Mouse (Mus musculus) CH12.LX (cell line): ENCODE data around the gene Dnajc5. TPM values are rescaled to one million over a fixed set of nuclear protein-coding genes. Genes with fewer than 3 reads are reported as not detected.
A peak's percentile ranks its signal among the peaks of the same experiment; 100 is the strongest.

Experiments
- DNase-seq: peaks from one replicate; pipeline ENCODE4 v3.0.0-alpha.2; 2013; ENCODE audit errors: extremely low read depth
- H3K27ac ChIP-seq: 2 replicates; pipeline ENCODE4 v1.5.1; 2012; ENCODE audit warnings: low read depth, mild to moderate bottlenecking, control low read depth, moderate library complexity; ENCODE audit not compliant: insufficient read depth
- H3K27me3 ChIP-seq: replicated peaks from 2 replicates; pipeline ENCODE3; 2012; ENCODE audit warnings: inconsistent platforms
- H3K36me3 ChIP-seq, 2 experiments: replicated peaks in 1 of 2; 2 replicates each; pipeline versions ENCODE3 to v1.6.1; 2012; ENCODE audit warnings: inconsistent platforms in 1 of 2, low read length in 1 of 2, mild to moderate bottlenecking in 1 of 2, mixed read lengths in 1 of 2, moderate library complexity in 1 of 2; ENCODE audit not compliant: control insufficient read depth in 1 of 2, insufficient read depth in 1 of 2
- H3K4me1 ChIP-seq, 2 experiments: 2 replicates each; pipeline ENCODE4 v1.6.1; 2012; ENCODE audit warnings: inconsistent platforms in 1 of 2, moderate library complexity in 1 of 2; ENCODE audit not compliant: insufficient read depth in 2 of 2, control insufficient read depth in 1 of 2
- H3K4me2 ChIP-seq: 2 replicates; pipeline ENCODE4 v1.6.1; 2012; ENCODE audit warnings: low read depth, mild to moderate bottlenecking, control low read depth; ENCODE audit not compliant: poor library complexity, insufficient read depth, severe bottlenecking
- H3K4me3 ChIP-seq, 3 experiments: fragments of 150-350 bp in 1 of 3; sonication (generic) in 1 of 3; replicated peaks in 1 of 3; 2 replicates each; pipeline versions ENCODE3 to v1.5.1; 2011 to 2012; ENCODE audit warnings: low read depth in 2 of 3, low read length in 2 of 3, mild to moderate bottlenecking in 2 of 3, moderate library complexity in 2 of 3, control low read depth in 1 of 3, improper control_type of control experiment in 1 of 3, inconsistent platforms in 1 of 3, mixed read lengths in 1 of 3; ENCODE audit not compliant: poor library complexity in 1 of 3
- H3K79me2 ChIP-seq: replicated peaks from 2 replicates; pipeline ENCODE4 v1.6.1; 2012; ENCODE audit warnings: mild to moderate bottlenecking, moderate library complexity; ENCODE audit not compliant: control insufficient read depth, poor library complexity, insufficient read depth, severe bottlenecking; ENCODE audit errors: extremely low read depth
- H3K9ac ChIP-seq: 2 replicates; pipeline ENCODE4 v1.6.1; 2012; ENCODE audit warnings: low read depth, mild to moderate bottlenecking, control low read depth, moderate library complexity; ENCODE audit not compliant: insufficient read depth
- H3K9me3 ChIP-seq: replicated peaks from 2 replicates; pipeline ENCODE3; 2012; ENCODE audit warnings: low read length, inconsistent platforms, mixed read lengths
- BHLHE40 ChIP-seq: IDR thresholded peaks from 2 replicates; pipeline ENCODE4 v1.6.1; 2011; ENCODE audit warnings: mild to moderate bottlenecking, low read depth, low read length, improper control_type of control experiment
- CHD1 ChIP-seq: IDR thresholded peaks from 2 replicates; pipeline ENCODE4 v1.6.1; 2012; ENCODE audit warnings: low read depth, low read length, improper control_type of control experiment, inconsistent platforms
- CHD2 ChIP-seq: IDR thresholded peaks from 2 replicates; pipeline ENCODE4 v1.6.1; 2011; ENCODE audit warnings: low read length, improper control_type of control experiment
- CTCF ChIP-seq, 2 experiments: IDR thresholded peaks in 1 of 2; conservative IDR thresholded peaks in 1 of 2; 2 replicates each; pipeline ENCODE4 v1.5.1; 2011 to 2012; ENCODE audit warnings: low read depth in 2 of 2, low read length in 2 of 2, improper control_type of control experiment in 1 of 2, inconsistent platforms in 1 of 2, mild to moderate bottlenecking in 1 of 2, moderate library complexity in 1 of 2
- E2F4 ChIP-seq: IDR thresholded peaks from 2 replicates; pipeline ENCODE4 v1.6.1; 2011; ENCODE audit warnings: low read depth, low read length, improper control_type of control experiment; ENCODE audit not compliant: insufficient replicate concordance
- ELF1 ChIP-seq: IDR thresholded peaks from 2 replicates; pipeline ENCODE4 v1.6.1; 2014; ENCODE audit warnings: low read depth, mild to moderate bottlenecking, inconsistent platforms, low read length, improper control_type of control experiment
- EP300 ChIP-seq: IDR thresholded peaks from 2 replicates; pipeline ENCODE4 v1.6.1; 2011; ENCODE audit warnings: low read length, improper control_type of control experiment
- ETS1 ChIP-seq: conservative IDR thresholded peaks from 2 replicates; pipeline ENCODE4 v1.6.1; 2012; ENCODE audit warnings: low read depth, mild to moderate bottlenecking, inconsistent platforms, low read length, improper control_type of control experiment, moderate library complexity
- GABPA ChIP-seq: IDR thresholded peaks from 2 replicates; pipeline ENCODE4 v1.6.1; 2012; ENCODE audit warnings: low read depth, low read length, improper control_type of control experiment, inconsistent platforms; ENCODE audit not compliant: insufficient replicate concordance
- HCFC1 ChIP-seq: IDR thresholded peaks from 2 replicates; pipeline ENCODE4 v1.6.1; 2012; ENCODE audit warnings: low read depth, mild to moderate bottlenecking, inconsistent platforms, low read length, improper control_type of control experiment
- IRF4 ChIP-seq: IDR thresholded peaks from 2 replicates; pipeline ENCODE4 v1.6.1; 2014; ENCODE audit warnings: low read depth, mild to moderate bottlenecking, inconsistent platforms, low read length, improper control_type of control experiment
- JUN ChIP-seq: IDR thresholded peaks from 2 replicates; pipeline ENCODE4 v1.6.1; 2011; ENCODE audit warnings: low read depth, mild to moderate bottlenecking, low read length, improper control_type of control experiment, moderate library complexity; ENCODE audit not compliant: insufficient read depth
- JUND ChIP-seq: conservative IDR thresholded peaks from 2 replicates; pipeline ENCODE4 v1.6.1; 2011; ENCODE audit warnings: low read depth, low read length, improper control_type of control experiment
- KAT2A ChIP-seq: IDR thresholded peaks from 2 replicates; pipeline ENCODE4 v1.6.1; 2012; ENCODE audit warnings: low read length, improper control_type of control experiment, inconsistent platforms; ENCODE audit not compliant: insufficient replicate concordance
- MAFK ChIP-seq: IDR thresholded peaks from 2 replicates; pipeline ENCODE4 v1.6.1; 2011; ENCODE audit warnings: low read length, improper control_type of control experiment; ENCODE audit not compliant: insufficient replicate concordance
- MAX ChIP-seq: IDR thresholded peaks from 2 replicates; pipeline ENCODE4 v1.6.1; 2011; ENCODE audit warnings: low read length, improper control_type of control experiment
- MAZ ChIP-seq: IDR thresholded peaks from 2 replicates; pipeline ENCODE4 v1.6.1; 2012; ENCODE audit warnings: low read depth, mild to moderate bottlenecking, inconsistent platforms, low read length, improper control_type of control experiment, moderate library complexity
- MEF2A ChIP-seq: IDR thresholded peaks from 2 replicates; pipeline ENCODE4 v1.6.1; 2014; ENCODE audit warnings: low read depth, mild to moderate bottlenecking, inconsistent platforms, low read length, improper control_type of control experiment, borderline replicate concordance
- MXI1 ChIP-seq: IDR thresholded peaks from 2 replicates; pipeline ENCODE4 v1.6.1; 2011; ENCODE audit warnings: mild to moderate bottlenecking, low read depth, low read length, improper control_type of control experiment
- MYC ChIP-seq: IDR thresholded peaks from 2 replicates; pipeline ENCODE4 v1.6.1; 2011; ENCODE audit warnings: low read depth, mild to moderate bottlenecking, improper control_type of control experiment, low read length
- NELFE ChIP-seq: IDR thresholded peaks from 2 replicates; pipeline ENCODE4 v1.6.1; 2011; ENCODE audit warnings: low read depth, low read length, improper control_type of control experiment
- NRF1 ChIP-seq: IDR thresholded peaks from 2 replicates; pipeline ENCODE4 v1.6.1; 2014; ENCODE audit warnings: low read depth, mild to moderate bottlenecking, inconsistent platforms, low read length, improper control_type of control experiment, moderate library complexity
- PAX5 ChIP-seq: IDR thresholded peaks from 2 replicates; pipeline ENCODE4 v1.6.1; 2012; ENCODE audit warnings: low read length, inconsistent platforms, mixed read lengths
- POLR2A ChIP-seq: IDR thresholded peaks from 2 replicates; pipeline ENCODE4 v1.6.1; 2011; ENCODE audit warnings: low read depth, mild to moderate bottlenecking, improper control_type of control experiment, low read length
- POLR2AphosphoS2 ChIP-seq: IDR thresholded peaks from 2 replicates; pipeline ENCODE4 v1.6.1; 2011; ENCODE audit warnings: low read depth, low read length, improper control_type of control experiment
- RAD21 ChIP-seq: IDR thresholded peaks from 2 replicates; pipeline ENCODE4 v1.6.1; 2011; ENCODE audit warnings: low read depth, mild to moderate bottlenecking, low read length, improper control_type of control experiment, moderate library complexity
- RCOR1 ChIP-seq: conservative IDR thresholded peaks from 2 replicates; pipeline ENCODE4 v1.6.1; 2012; ENCODE audit warnings: low read depth, mild to moderate bottlenecking, inconsistent platforms, low read length, improper control_type of control experiment
- SIN3A ChIP-seq: IDR thresholded peaks from 2 replicates; pipeline ENCODE4 v1.6.1; 2012; ENCODE audit warnings: low read length, improper control_type of control experiment, inconsistent platforms
- SMC3 ChIP-seq: IDR thresholded peaks from 2 replicates; pipeline ENCODE4 v1.6.1; 2011; ENCODE audit warnings: low read depth, low read length, improper control_type of control experiment
- TBP ChIP-seq: conservative IDR thresholded peaks from 2 replicates; pipeline ENCODE4 v1.6.1; 2011; ENCODE audit warnings: low read depth, low read length, improper control_type of control experiment
- TCF12 ChIP-seq: IDR thresholded peaks from 2 replicates; pipeline ENCODE4 v1.6.1; 2014; ENCODE audit warnings: low read depth, mild to moderate bottlenecking, inconsistent platforms, low read length, improper control_type of control experiment
- UBTF ChIP-seq: IDR thresholded peaks from 2 replicates; pipeline ENCODE4 v1.6.1; 2012; ENCODE audit warnings: low read depth, mild to moderate bottlenecking, inconsistent platforms, low read length, improper control_type of control experiment, moderate library complexity
- USF1 ChIP-seq: IDR thresholded peaks from 2 replicates; pipeline ENCODE4 v1.6.1; 2014; ENCODE audit warnings: low read depth, mild to moderate bottlenecking, inconsistent platforms, low read length, improper control_type of control experiment
- USF2 ChIP-seq: conservative IDR thresholded peaks from 2 replicates; pipeline ENCODE4 v1.6.1; 2011; ENCODE audit warnings: low read depth, low read length, improper control_type of control experiment
- ZC3H11A ChIP-seq: IDR thresholded peaks from 2 replicates; pipeline ENCODE4 v1.6.1; 2012; ENCODE audit warnings: low read depth, mild to moderate bottlenecking, inconsistent platforms, low read length, improper control_type of control experiment
- ZKSCAN1 ChIP-seq: IDR thresholded peaks from 2 replicates; pipeline ENCODE4 v1.6.1; 2012; ENCODE audit warnings: low read depth, inconsistent platforms, low read length, improper control_type of control experiment, borderline replicate concordance
- ZMIZ1 ChIP-seq: IDR thresholded peaks from 2 replicates; pipeline ENCODE4 v1.6.1; 2012; ENCODE audit warnings: low read depth, mild to moderate bottlenecking, inconsistent platforms, low read length, improper control_type of control experiment
- ZNF384 ChIP-seq: IDR thresholded peaks from 2 replicates; pipeline ENCODE4 v1.6.1; 2012; ENCODE audit warnings: low read depth, low read length, improper control_type of control experiment, inconsistent platforms
- dilution Hi-C: fragments of 300-500 bp; cut with MboI; formaldehyde crosslinking; loops from 2 replicates; pipeline ENCODE4 v1.14.3; 2020; ENCODE audit warnings: low sequenced_read_pairs; ENCODE audit not compliant: extremely low pct_unique_long_range_greater_than_20kb, extremely low pct_ligation_motif_present
- in situ Hi-C: fragments of 300-500 bp; cut with MboI; formaldehyde crosslinking; loops from 3 replicates; pipeline ENCODE4 v1.14.3; 2019; ENCODE audit warnings: low sequenced_read_pairs, low pct_ligation_motif_present, low pct_unique_long_range_greater_than_20kb, mixed read lengths
- polyA plus RNA-seq: library from polyadenylated mRNA; unstranded; fragments of >175 nt; gene quantifications from 2 replicates; pipeline ENCODE4 v1.2.1, GENCODE M21; 2012; ENCODE audit warnings: low read depth; ENCODE audit not compliant: insufficient read length
- total RNA-seq, 2 experiments: library from RNA; depleted of rRNA; stranded (reverse); fragments of 300-350 nt in 1 of 2; fragments of >200 nt in 1 of 2; gene quantifications; 2 replicates each; pipeline ENCODE4 v1.2.3; 2012 to 2014

Gene Dnajc5
- total and polyA plus RNA-seq, 3 experiments, result 51.1 to 54.6 (median 54.5) TPM

- dilution Hi-C loops (no loop called here), in situ Hi-C loops (no loop called here)
- H3K79me2 ChIP-seq, result peaks cover 4% of the 10 kb centered on the region; the same call in 1 of the 2 replicates
- H3K4me2 ChIP-seq, result peak overlapping the region; percentile 73
- H3K4me3 ChIP-seq, result peak overlapping the region; percentile 75 to 86 (median 78)
- H3K9me3 ChIP-seq, result no peaks in the 10 kb centered on the region
- TF ChIP-seq RCOR1, result no peak
- no peak for TF ChIP-seq CHD2
- TF ChIP-seq HCFC1, result peak; percentile 74
- TF ChIP-seq TBP, result peak; percentile 87
- TF ChIP-seq JUN, result 0 out of 2 replicates have a peak, but pooled peaks have one; percentile 39
- no peak for TF ChIP-seq MAFK
- peak; percentile 82; the same call in 1 of the 2 replicates for TF ChIP-seq MXI1
- TF ChIP-seq ZC3H11A, result no peak
- TF ChIP-seq JUND, result peak; percentile 53; the same call in 1 of the 2 replicates
- no peak for TF ChIP-seq SIN3A
- TF ChIP-seq PAX5, result no peak
- TF ChIP-seq ZNF384, result no peak
- TF ChIP-seq CHD1, result no peak
- TF ChIP-seq MAZ, result no peak
- no peak; the same call in 1 of the 2 replicates for TF ChIP-seq MEF2A
- peak; percentile 69 for TF ChIP-seq NELFE
- TF ChIP-seq EP300, result no peak
- TF ChIP-seq BHLHE40, result peak; percentile 93
- peak; percentile 70 for TF ChIP-seq MAX
- peak; percentile 84 for TF ChIP-seq POLR2A
- no peak for TF ChIP-seq GABPA
- TF ChIP-seq SMC3, result peak; percentile 57
- no peak for TF ChIP-seq ZMIZ1
- TF ChIP-seq KAT2A, result no peak
- TF ChIP-seq POLR2AphosphoS2, result no peak
- peak; percentile 87 for TF ChIP-seq CTCF (conservative IDR thresholded peaks at IDR 0.05 in 1 of 2, IDR thresholded peaks at IDR 0.05 in 1 of 2; ENCODE audit: low read depth in 2 of 2, low read length in 2 of 2)
- TF ChIP-seq USF1, result no peak
- no peak for TF ChIP-seq ZKSCAN1
- peak; percentile 45; the same call in 1 of the 2 replicates for TF ChIP-seq IRF4
- TF ChIP-seq ELF1, result peak; percentile 94
- TF ChIP-seq RAD21, result peak; percentile 35
- TF ChIP-seq USF2, result no peak
- 0 out of 2 replicates have a peak, but pooled peaks have one; percentile 34 for TF ChIP-seq ETS1
- TF ChIP-seq E2F4, result no peak
- TF ChIP-seq UBTF, result no peak
- no peak for TF ChIP-seq NRF1
- peak; percentile 78; the same call in 1 of the 2 replicates for TF ChIP-seq MYC
- peak; percentile 68 for TF ChIP-seq TCF12
- peak overlapping the region; percentile 93 for H3K9ac ChIP-seq
- no peaks in the 10 kb centered on the region for H3K27me3 ChIP-seq
- H3K36me3 ChIP-seq, result peaks cover 18 to 59% of the 10 kb centered on the region in 2 experiments
- H3K4me1 ChIP-seq, result peaks cover 3 to 25% of the 10 kb centered on the region in 2 experiments; a peak in 2 of 4 replicates
- H3K27ac ChIP-seq, result peak overlapping the region; percentile 93
- DNase-seq, result peak; percentile 93
Measured at GRCm38 (mm10) chr2:181581016-181581401, 60.7 kb downstream of the Dnajc5 start.
